Mouse (Mus musculus) kidney, postnatal 4 days (tissue): ENCODE data around the gene Taok1.

ENCODE experiments used
- DNase-seq, 2 experiments: peaks; one replicate each; pipeline ENCODE4 v3.0.0; 2021; ENCODE audit warnings: mixed read lengths in 2 of 2

Gene Taok1

GRCm38 (mm10) chr11:77492311-77492871, 115.2 kb downstream of the Taok1 start:
- peak; percentile 51 to 58 for DNase-seq

GRCm38 (mm10) chr11:77491502-77492291, 115.9 kb downstream of the Taok1 start:
- DNase-seq = peak; percentile 83 to 89

GRCm38 (mm10) chr11:77491123-77491501, 116.5 kb downstream of the Taok1 start:
- peak; percentile 97 for DNase-seq

DNA sequence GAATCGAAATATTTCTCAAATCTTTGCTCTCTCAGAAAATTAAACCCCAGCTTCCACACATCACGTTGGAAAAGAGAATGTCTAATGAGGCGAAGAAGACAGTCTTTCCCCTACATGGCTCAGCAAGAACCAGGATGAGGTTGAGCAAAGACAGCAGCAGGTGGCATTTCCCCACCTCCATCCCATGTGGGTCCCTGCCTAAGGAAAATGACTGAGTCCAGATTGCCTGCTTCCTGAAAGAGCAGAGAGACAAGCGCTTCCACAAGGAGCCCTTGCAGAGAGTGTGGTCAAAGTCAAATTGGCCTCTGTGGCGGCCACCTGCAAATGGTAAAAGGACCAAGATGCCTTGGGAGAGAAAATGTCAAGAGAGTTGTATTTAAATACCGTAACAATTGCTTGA, 117.2 kb downstream of the Taok1 start:
- DNase-seq = no peak

DNA sequence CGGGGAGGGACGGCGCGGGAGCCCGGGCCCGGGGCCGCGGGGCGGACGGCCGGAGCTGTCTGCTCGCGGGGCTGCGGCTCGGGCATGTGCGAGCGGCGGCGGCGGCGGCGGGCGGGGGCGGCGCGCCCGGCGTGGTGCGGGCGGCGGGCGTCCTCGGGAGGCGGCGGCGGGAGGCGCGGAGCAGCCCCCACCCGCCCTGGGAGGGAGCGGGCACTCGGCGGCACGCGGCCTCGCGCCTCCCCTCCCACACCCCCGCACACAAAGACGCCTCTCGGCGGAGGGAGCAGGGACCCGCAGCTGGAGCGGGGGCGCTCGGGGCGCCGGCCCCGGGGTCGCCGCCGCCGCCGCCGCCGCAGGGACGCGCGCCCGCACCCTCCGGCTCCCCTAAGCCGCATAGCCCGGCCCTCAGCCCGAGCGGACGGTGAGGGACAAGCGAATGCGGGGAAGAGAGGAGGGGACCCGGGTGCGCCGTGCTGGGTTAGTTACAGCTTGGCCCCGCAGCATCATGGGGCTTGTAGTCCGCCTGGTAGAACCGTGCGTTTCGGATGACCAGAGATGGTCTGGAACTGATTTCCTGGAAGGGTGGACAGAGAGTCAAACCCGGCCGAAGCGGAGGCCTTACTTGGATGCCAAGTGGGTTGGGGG, 117.9 kb downstream of the Taok1 start, which contains the start of gene Ankrd13b:
Gene Ankrd13b, minus strand, starts transcription at position 88 of the 645 bp plus-strand sequence.
- DNase-seq = peak; percentile 85 to 88

DNA sequence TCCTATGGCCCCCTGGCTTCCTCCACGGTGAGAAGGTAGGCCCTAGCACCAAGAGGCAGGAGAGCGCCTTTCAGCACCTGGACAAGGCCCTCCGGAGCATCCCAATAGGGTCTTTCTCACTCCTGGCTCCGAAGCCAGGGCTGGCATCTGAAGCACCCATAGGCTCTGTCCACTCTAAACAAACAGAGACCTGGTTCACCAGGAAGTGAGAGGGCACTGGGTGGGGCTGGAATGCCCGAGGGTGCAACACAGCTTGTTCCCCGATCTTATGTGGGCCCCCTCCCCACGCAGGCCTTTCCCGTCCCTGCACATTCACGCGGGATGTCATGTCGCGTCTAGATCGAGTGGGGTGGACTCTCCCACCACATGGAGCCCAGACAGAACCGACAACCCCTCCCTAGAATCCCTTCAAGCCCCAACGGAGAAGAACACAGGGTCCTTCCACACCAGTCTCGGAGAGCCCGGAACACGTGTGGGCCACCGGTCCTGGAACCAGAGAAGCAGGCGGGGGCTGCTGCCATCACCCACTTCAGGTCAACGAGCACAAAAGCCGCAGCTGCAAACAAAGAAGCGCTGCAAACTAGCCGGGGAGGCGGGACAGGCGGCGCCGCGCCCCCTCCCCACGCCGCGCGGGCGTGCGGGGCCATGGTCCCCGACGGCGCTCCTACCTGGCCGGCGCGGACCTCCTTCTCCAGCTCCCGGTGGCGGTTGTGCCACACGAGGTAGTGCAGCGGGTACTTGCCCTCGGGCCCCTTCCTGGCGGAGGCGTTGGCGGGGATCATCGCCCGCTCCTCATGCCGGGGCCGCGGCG, 118.6 kb downstream of the Taok1 start:
- DNase-seq = peak; percentile 46 to 53

GRCm38 (mm10) chr11:77486798-77487197, 120.8 kb downstream of the Taok1 start:
- DNase-seq = no peak

DNA sequence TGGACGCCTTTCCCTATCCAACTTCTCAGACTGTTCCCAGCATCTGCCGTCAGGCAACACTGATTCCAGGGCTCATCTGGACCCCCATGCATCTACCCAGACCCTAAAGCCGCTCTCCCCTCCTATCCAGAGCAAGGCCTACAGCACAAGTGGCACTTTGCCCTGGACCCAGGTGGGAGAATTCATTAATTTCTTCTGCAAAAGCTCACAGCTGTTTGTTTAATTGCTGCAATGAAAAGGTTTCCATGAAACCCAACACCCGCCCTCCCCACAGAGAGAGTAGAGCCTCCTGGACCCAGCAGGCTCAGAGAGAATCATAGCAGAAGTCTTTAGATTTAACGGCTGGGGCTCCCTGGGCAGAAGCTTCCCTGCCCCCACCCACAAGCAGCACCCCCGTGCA, 122.4 kb downstream of the Taok1 start:
- no peak for DNase-seq

DNA sequence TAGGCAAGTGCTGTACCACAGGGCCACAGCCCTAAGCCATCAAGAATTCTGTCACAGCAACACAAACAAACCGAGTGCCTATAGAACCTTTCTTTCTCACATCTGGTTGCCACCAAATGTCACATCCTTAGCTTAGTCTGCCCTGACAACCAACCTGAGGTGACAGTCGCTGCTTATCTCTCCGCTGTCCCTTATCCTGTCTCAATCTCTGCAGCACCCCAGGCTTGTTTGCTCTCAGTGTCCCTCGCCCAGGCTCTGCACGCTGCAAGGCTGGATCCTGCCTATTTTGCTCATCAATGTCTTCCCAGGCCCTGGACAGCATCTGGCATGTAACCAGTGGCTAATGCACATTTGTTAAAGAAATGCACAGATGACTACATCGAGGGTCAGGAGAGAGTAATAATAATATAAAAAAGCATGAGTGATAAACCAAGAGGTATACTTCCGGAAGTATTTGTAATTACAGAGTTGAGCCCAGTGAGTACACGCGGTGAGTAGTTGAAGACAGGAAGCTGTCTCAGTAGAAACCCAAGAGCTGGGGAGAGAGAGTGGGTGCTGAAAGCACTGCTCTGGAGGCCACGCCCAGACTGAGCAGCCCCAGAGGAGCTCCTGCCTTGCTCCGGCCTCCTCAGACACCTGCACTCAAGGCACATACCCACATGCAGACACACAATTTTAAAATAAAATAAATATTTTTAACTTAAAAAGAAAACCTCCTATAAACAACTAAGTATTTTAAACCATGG, 123.9 kb downstream of the Taok1 start:
- no peak for DNase-seq

- no peak for DNase-seq
Measured at GRCm38 (mm10) chr11:77483043-77483442, 124.6 kb downstream of the Taok1 start.
